Mouse (Mus musculus) brain, adult 10 weeks (tissue): ENCODE results near the gene Oma1. TPM values are rescaled to one million over a fixed set of nuclear protein-coding genes. Genes with fewer than 3 reads are reported as not detected.

Source experiments
- polyA plus RNA-seq: library from polyadenylated mRNA; stranded (reverse); fragments of 350-450 nt; fragmentation: Illumina TruSeq; extraction: RNeasy Lipid Tissue Mini Kit (QIAGEN cat#74804); gene quantifications from one replicate; pipeline ENCODE4 v1.2.3, GENCODE M21; 2015; ENCODE audit warnings: low read depth, low replicate concordance

Gene Oma1
- polyA plus RNA-seq, result 8.6 TPM

GRCm38 (mm10) chr4:103313587-103314525 lies at the start of gene Oma1:
Gene Oma1, plus strand, starts transcription at chr4:103313812.

DNA sequence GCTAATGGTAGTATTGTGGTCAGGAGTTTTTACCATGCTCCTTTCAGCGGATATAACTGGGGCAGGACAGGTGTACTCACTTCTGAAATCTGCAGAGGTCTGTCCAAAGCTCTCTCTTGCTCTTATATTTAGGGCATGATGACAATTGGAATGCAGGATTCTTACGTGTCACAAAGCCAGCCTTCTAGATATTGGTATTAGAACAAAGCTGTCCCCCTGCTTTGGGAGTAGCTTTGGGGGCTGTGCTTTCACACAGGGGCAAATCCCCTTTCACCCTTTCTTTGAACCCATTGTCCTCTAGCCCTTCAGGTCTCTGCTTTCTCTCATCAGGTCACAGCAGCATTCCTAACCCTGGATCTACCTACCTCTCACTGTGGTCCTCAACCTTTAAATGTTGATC lies 22.8 kb upstream of the Oma1 start, which contains the start of gene 4921539E11Rik:
Gene 4921539E11Rik (minus strand): TSS at position 101 of the 400 bp plus-strand sequence.

Other genes starting within 250 kb of the Oma1 start
- 26.4 TPM for gene Mier1, start 199.4 kb upstream of the Oma1 start, polyA plus RNA-seq
- 7.4 TPM for gene Wdr78, start 199.3 kb upstream of the Oma1 start, polyA plus RNA-seq
- gene Slc35d1, start 98.6 kb upstream of the Oma1 start, polyA plus RNA-seq, result 6.6 TPM
- not detected for gene 4921539E11Rik, start 22.9 kb upstream of the Oma1 start, polyA plus RNA-seq